Mouse (Mus musculus): ENCODE measurements around the gene Rccd1. TPM values are rescaled to one million over a fixed set of nuclear protein-coding genes. Genes with fewer than 3 reads are reported as not detected.
A peak's percentile ranks its signal among the peaks of the same experiment; 100 is the strongest.

Rccd1 gene
- polyA plus RNA-seq, 1 experiment from 2014 or later: 7.9 TPM

GRCm38 (mm10) chr7:80368009-80368408, 43.8 kb upstream of the Rccd1 start:
- H3K4me3 ChIP-seq: no peak overlapping the region
- H3K4me1 ChIP-seq (replicated peaks): peaks cover 28% of the 10 kb centered on the region
- H3K36me3 ChIP-seq: peaks cover 47% of the 10 kb centered on the region
- no peak overlapping the region for H3K27ac ChIP-seq
- no peaks in the 10 kb centered on the region for H3K9me3 ChIP-seq (replicated peaks)
- H3K27me3 ChIP-seq: no peaks in the 10 kb centered on the region
- H3K4me2 ChIP-seq: peak overlapping the region; percentile 86; the same call in 1 of the 2 replicates
- no peak for ATAC-seq (replicated peaks; ENCODE audit: insufficient number of reproducible peaks, insufficient read depth, low FRiP score, low read depth)
- 80% methylated on average over 9 of the region's 9 CpGs for WGBS
- H3K9ac ChIP-seq: no peak overlapping the region

GRCm38 (mm10) chr7:80367232-80367631, 43.0 kb upstream of the Rccd1 start:
- no peak for ATAC-seq (replicated peaks; ENCODE audit: insufficient number of reproducible peaks, insufficient read depth, low FRiP score, low read depth)
- Histone ChIP-seq H3K4me1 (replicated peaks) (peaks cover 28% of the 10 kb centered on the region), H3K9me3 (replicated peaks) (no peaks in the 10 kb centered on the region), H3K4me2 (no peak overlapping the region), H3K27ac (no peak overlapping the region), H3K27me3 (no peaks in the 10 kb centered on the region), H3K4me3 (no peak overlapping the region), H3K36me3 (peaks cover 55% of the 10 kb centered on the region), H3K9ac (no peak overlapping the region)
- WGBS: 97% methylated on average over 7 of the region's 7 CpGs

GRCm38 (mm10) chr7:80365759-80366158, 41.5 kb upstream of the Rccd1 start:
- WGBS: 57% methylated on average over 2 of the region's 2 CpGs
- no peak for ATAC-seq (replicated peaks; ENCODE audit: insufficient number of reproducible peaks, insufficient read depth, low FRiP score, low read depth)
- Histone ChIP-seq H3K9ac (no peak overlapping the region), H3K27me3 (no peaks in the 10 kb centered on the region), H3K36me3 (peaks cover 69% of the 10 kb centered on the region), H3K4me3 (no peak overlapping the region), H3K4me2 (no peak overlapping the region), H3K9me3 (replicated peaks) (no peaks in the 10 kb centered on the region), H3K4me1 (replicated peaks) (peaks cover 25% of the 10 kb centered on the region), H3K27ac (no peak overlapping the region)

- no peaks in the 10 kb centered on the region for H3K9me3 ChIP-seq (replicated peaks)
- WGBS: 51% methylated on average over 3 of the region's 3 CpGs
- no peak overlapping the region for H3K4me3 ChIP-seq
- H3K4me2 ChIP-seq: no peak overlapping the region
- no peaks in the 10 kb centered on the region for H3K27me3 ChIP-seq
- H3K9ac ChIP-seq: no peak overlapping the region
- peaks cover 82% of the 10 kb centered on the region for H3K36me3 ChIP-seq
- H3K4me1 ChIP-seq (replicated peaks): 0 out of 2 replicates have a peak, but pooled peaks cover 6% of the 10 kb centered on the region
- no peak for ATAC-seq (replicated peaks; ENCODE audit: insufficient number of reproducible peaks, insufficient read depth, low FRiP score, low read depth)
- no peak overlapping the region for H3K27ac ChIP-seq
These were observed 36.2 kb upstream of the Rccd1 start for GRCm38 (mm10) chr7:80360435-80360834.

- Histone ChIP-seq H3K4me1 (replicated peaks) (0 out of 2 replicates have a peak, but pooled peaks cover 6% of the 10 kb centered on the region), H3K36me3 (peaks cover 65% of the 10 kb centered on the region), H3K4me2 (no peak overlapping the region), H3K27me3 (no peaks in the 10 kb centered on the region), H3K9me3 (replicated peaks) (no peaks in the 10 kb centered on the region), H3K9ac (0 out of 2 replicates have a peak overlapping the region, but pooled peaks have one; percentile 28), H3K4me3 (no peak overlapping the region), H3K27ac (no peak overlapping the region)
- WGBS: 57% methylated on average over 4 of the region's 4 CpGs
- ATAC-seq (replicated peaks; ENCODE audit: insufficient number of reproducible peaks, insufficient read depth, low FRiP score, low read depth): no peak
These were observed 33.8 kb upstream of the Rccd1 start for GRCm38 (mm10) chr7:80358039-80358438.

- Histone ChIP-seq H3K9me3 (replicated peaks) (no peaks in the 10 kb centered on the region), H3K4me1 (replicated peaks) (0 out of 2 replicates have a peak, but pooled peaks cover 6% of the 10 kb centered on the region), H3K4me3 (no peak overlapping the region), H3K27me3 (no peaks in the 10 kb centered on the region), H3K4me2 (no peak overlapping the region), H3K9ac (no peak overlapping the region; the same call in 1 of the 2 replicates), H3K36me3 (peaks cover 63% of the 10 kb centered on the region), H3K27ac (peak overlapping the region; percentile 47)
- ATAC-seq (replicated peaks; ENCODE audit: insufficient number of reproducible peaks, insufficient read depth, low FRiP score, low read depth): peak; percentile 47
- 62% methylated on average over 8 of the region's 8 CpGs for WGBS
These were observed 32.9 kb upstream of the Rccd1 start for GRCm38 (mm10) chr7:80357156-80357555.

- peak overlapping the region; percentile 47; the same call in 1 of the 2 replicates for H3K27ac ChIP-seq
- no peak for ATAC-seq (replicated peaks; ENCODE audit: insufficient number of reproducible peaks, insufficient read depth, low FRiP score, low read depth)
- no peak overlapping the region for H3K4me3 ChIP-seq
These were observed 32.1 kb upstream of the Rccd1 start for GRCm38 (mm10) chr7:80356351-80356750.

GRCm38 (mm10) chr7:80352920-80353319, 28.7 kb upstream of the Rccd1 start:
- 85% methylated on average over 8 of the region's 8 CpGs for WGBS
- H3K36me3 ChIP-seq: peaks cover 41% of the 10 kb centered on the region

More at GRCm38 (mm10) chr7:80356351-80356750, 32.1 kb upstream of the Rccd1 start:
- WGBS: 83% methylated on average over 13 of the region's 13 CpGs
- peaks cover 58% of the 10 kb centered on the region for H3K36me3 ChIP-seq
- no peak overlapping the region for H3K9ac ChIP-seq
- H3K4me1 ChIP-seq (replicated peaks): 0 out of 2 replicates have a peak, but pooled peaks cover 6% of the 10 kb centered on the region
- no peak overlapping the region for H3K4me2 ChIP-seq
- no peaks in the 10 kb centered on the region for H3K27me3 ChIP-seq
- no peaks in the 10 kb centered on the region for H3K9me3 ChIP-seq (replicated peaks)

GRCm38 (mm10) chr7:80350808-80351207, 26.6 kb upstream of the Rccd1 start:
- Histone ChIP-seq H3K4me1 (replicated peaks) (peaks cover 6% of the 10 kb centered on the region; the same call in 1 of the 2 replicates), H3K36me3 (peaks cover 29% of the 10 kb centered on the region), H3K27ac (no peak overlapping the region), H3K9me3 (replicated peaks) (no peaks in the 10 kb centered on the region), H3K9ac (no peak overlapping the region), H3K4me3 (no peak overlapping the region), H3K4me2 (no peak overlapping the region), H3K27me3 (no peaks in the 10 kb centered on the region)
- ATAC-seq (replicated peaks; ENCODE audit: insufficient number of reproducible peaks, insufficient read depth, low FRiP score, low read depth): no peak
- 67% methylated on average over 2 of the region's 2 CpGs for WGBS

More at GRCm38 (mm10) chr7:80352920-80353319, 28.7 kb upstream of the Rccd1 start:
- H3K27me3 ChIP-seq: no peaks in the 10 kb centered on the region
- H3K9ac ChIP-seq: no peak overlapping the region
- H3K4me1 ChIP-seq (replicated peaks): 0 out of 2 replicates have a peak, but pooled peaks cover 3% of the 10 kb centered on the region
- ATAC-seq (replicated peaks; ENCODE audit: insufficient number of reproducible peaks, insufficient read depth, low FRiP score, low read depth): no peak
- no peak overlapping the region for H3K27ac ChIP-seq
- H3K9me3 ChIP-seq (replicated peaks): no peaks in the 10 kb centered on the region
- no peak overlapping the region for H3K4me3 ChIP-seq
- no peak overlapping the region for H3K4me2 ChIP-seq

- no peak for ATAC-seq (replicated peaks; ENCODE audit: insufficient number of reproducible peaks, insufficient read depth, low FRiP score, low read depth)
- Histone ChIP-seq H3K4me2 (no peak overlapping the region), H3K27ac (0 out of 2 replicates have a peak overlapping the region, but pooled peaks have one; percentile 27), H3K36me3 (peaks cover 22% of the 10 kb centered on the region), H3K27me3 (no peaks in the 10 kb centered on the region), H3K4me1 (replicated peaks) (peaks cover 14% of the 10 kb centered on the region), H3K4me3 (no peak overlapping the region), H3K9me3 (replicated peaks) (no peaks in the 10 kb centered on the region), H3K9ac (no peak overlapping the region)
- 64% methylated on average over 13 of the region's 13 CpGs for WGBS
These were observed 23.7 kb upstream of the Rccd1 start for GRCm38 (mm10) chr7:80347670-80348586.

- no peaks in the 10 kb centered on the region for H3K9me3 ChIP-seq (replicated peaks)
- H3K9ac ChIP-seq: no peak overlapping the region
- no peaks in the 10 kb centered on the region for H3K27me3 ChIP-seq
- no peak overlapping the region for H3K4me3 ChIP-seq
- H3K4me1 ChIP-seq (replicated peaks): peaks cover 21% of the 10 kb centered on the region
- no peak overlapping the region for H3K27ac ChIP-seq
- H3K4me2 ChIP-seq: no peak overlapping the region
- H3K36me3 ChIP-seq: peaks cover 16% of the 10 kb centered on the region; the same call in 1 of the 2 replicates
- 61% methylated on average over 5 of the region's 5 CpGs for WGBS
- no peak for ATAC-seq (replicated peaks; ENCODE audit: insufficient number of reproducible peaks, insufficient read depth, low FRiP score, low read depth)
These were observed 22.6 kb upstream of the Rccd1 start for GRCm38 (mm10) chr7:80346830-80347229.

All from heart, embryonic 15.5 days (tissue).